Mouse (Mus musculus) v-Abl transformed pro-B cells (cell line): ENCODE measurements around the gene Ddx23.

Experiments
- in situ Hi-C, 2 experiments: fragments of 400-800 bp; cut with MboI; formaldehyde crosslinking; loops; one replicate each; pipeline ENCODE4 v1.15.1; 2025; ENCODE audit not compliant: unreplicated experiment in 2 of 2

Ddx23 gene

GRCm38 (mm10) chr15:98634541-98635081, 28.1 kb downstream of the Ddx23 start:
- in situ Hi-C loops, result no loop called here

GRCm38 (mm10) chr15:98633822-98634470, 28.7 kb downstream of the Ddx23 start:
- in situ Hi-C loops, result no loop called here

GRCm38 (mm10) chr15:98632921-98633320, 29.8 kb downstream of the Ddx23 start:
- in situ Hi-C loops, result no loop called here

- in situ Hi-C loops, result no loop called here
Observed at GRCm38 (mm10) chr15:98632107-98632744, 30.5 kb downstream of the Ddx23 start.

GRCm38 (mm10) chr15:98631493-98631892, 31.2 kb downstream of the Ddx23 start:
- in situ Hi-C loops, result no loop called here

- in situ Hi-C loops, result no loop called here
Observed at GRCm38 (mm10) chr15:98630540-98630939, 32.2 kb downstream of the Ddx23 start, which contains the start of gene Cacnb3. Cacnb3 (plus strand) TSS chr15:98630840.

- in situ Hi-C loops, result no loop called here
Observed at GRCm38 (mm10) chr15:98629464-98629863, 33.2 kb downstream of the Ddx23 start.

- in situ Hi-C loops, result no loop called here
Observed at GRCm38 (mm10) chr15:98628589-98629254, 34.0 kb downstream of the Ddx23 start.

GRCm38 (mm10) chr15:98626487-98627212, 36.0 kb downstream of the Ddx23 start:
- in situ Hi-C loops, result no loop called here

- in situ Hi-C loops, result no loop called here
Observed at GRCm38 (mm10) chr15:98626078-98626477, 36.6 kb downstream of the Ddx23 start.

GRCm38 (mm10) chr15:98623361-98623821, 39.3 kb downstream of the Ddx23 start:
- in situ Hi-C loops, result loop anchor here in 1 of 2 experiments (25.0 kb wide), 1 partner anchor 236 kb away; the partner anchor contains the start of gene Olfr283

- in situ Hi-C loops, result loop anchor here in 1 of 2 experiments (25.0 kb wide), 1 partner anchor 235 kb away; the partner anchor contains the start of gene Olfr283
Observed at GRCm38 (mm10) chr15:98622721-98623120, 40.0 kb downstream of the Ddx23 start.

- in situ Hi-C loops, result loop anchor here in 1 of 2 experiments (25.0 kb wide), 1 partner anchor 235 kb away; the partner anchor contains the start of gene Olfr283
Observed at GRCm38 (mm10) chr15:98622199-98622598, 40.5 kb downstream of the Ddx23 start.

- in situ Hi-C loops, result loop anchor here (5.0 to 25.0 kb wide), 4 partner anchors 35 to 230 kb away; partner anchors contain the start of gene Olfr283 (in 1 of the 2)
Observed at GRCm38 (mm10) chr15:98617176-98617537, 45.5 kb downstream of the Ddx23 start.

GRCm38 (mm10) chr15:98616362-98617175, 46.1 kb downstream of the Ddx23 start:
- in situ Hi-C loops, result loop anchor here (5.0 to 25.0 kb wide), 4 partner anchors 34 to 229 kb away; partner anchors contain the start of gene Olfr283 (in 1 of the 2)

GRCm38 (mm10) chr15:98615751-98616150, 46.9 kb downstream of the Ddx23 start:
- in situ Hi-C loops, result loop anchor here (5.0 to 25.0 kb wide), 4 partner anchors 33 to 228 kb away; partner anchors contain the start of gene Olfr283 (in 1 of the 2)

GRCm38 (mm10) chr15:98614971-98615370, 47.7 kb downstream of the Ddx23 start:
- in situ Hi-C loops, result loop anchor here (5.0 to 25.0 kb wide), 4 partner anchors 33 to 228 kb away; partner anchors contain the start of gene Olfr283 (in 1 of the 2)

- in situ Hi-C loops, result loop anchor here (10.0 to 25.0 kb wide), 2 partner anchors 220 to 227 kb away; partner anchors contain the start of gene Olfr283 (in 1 of the 2)
Observed at GRCm38 (mm10) chr15:98614551-98614950, 48.1 kb downstream of the Ddx23 start.

GRCm38 (mm10) chr15:98612229-98612628, 50.5 kb downstream of the Ddx23 start:
- in situ Hi-C loops, result loop anchor here (10.0 to 25.0 kb wide), 2 partner anchors 217 to 225 kb away; partner anchors contain the start of gene Olfr283 (in 1 of the 2)
